Mouse (Mus musculus): ENCODE data around the gene Psenen.

- TF ChIP-seq CTCF (IDR thresholded peaks at IDR 0.05; ENCODE audit: extremely low read depth, insufficient read length, insufficient replicate concordance, low read depth, low read length) (no peak), POLR2A (IDR thresholded peaks at IDR 0.05; ENCODE audit: low read depth, low read length) (no peak)
Measured at GRCm38 (mm10) chr7:30604944-30605343, 41.5 kb upstream of the Psenen start.
